Mouse (Mus musculus) cerebellum, adult (tissue): Measurements from ENCODE around the gene Tmem52.
"Not testable (repeated sequence)": the region's sequence is repeated elsewhere in the genome, so short reads cannot be mapped to it uniquely, and the experiment has no call there.

ENCODE experiments used
- ATAC-seq: cut with Nextera tagmentation; 2 replicates; pipeline ENCODE4 v1.9.2; 2017; ENCODE audit warnings: mild to moderate bottlenecking, moderate library complexity, mixed read lengths; ENCODE audit not compliant: insufficient number of reproducible peaks, low FRiP score, low TSS enrichment

Tmem52 gene

GRCm38 (mm10) chr4:155468952-155469351 is at the start of gene Tmem52:
Tmem52 (plus strand) TSS chr4:155469114.
- no peak for ATAC-seq

- peak; percentile 78; the same call in 1 of the 2 replicates for ATAC-seq
Observed at GRCm38 (mm10) chr4:155420137-155420536, 48.8 kb upstream of the Tmem52 start.

- ATAC-seq: not testable (repeated sequence)
Observed at GRCm38 (mm10) chr4:155421412-155422370, 47.2 kb upstream of the Tmem52 start.

GRCm38 (mm10) chr4:155423988-155424387 is 44.9 kb upstream of the Tmem52 start:
- no peak for ATAC-seq

- ATAC-seq: no peak
Observed at GRCm38 (mm10) chr4:155426272-155426671, 42.6 kb upstream of the Tmem52 start.

GRCm38 (mm10) chr4:155428442-155428841 is 40.5 kb upstream of the Tmem52 start:
- no peak for ATAC-seq

GRCm38 (mm10) chr4:155429202-155429601 is 39.7 kb upstream of the Tmem52 start:
- ATAC-seq: no peak

GRCm38 (mm10) chr4:155432358-155432757 is 36.6 kb upstream of the Tmem52 start:
- ATAC-seq: no peak

- ATAC-seq: no peak
Observed at GRCm38 (mm10) chr4:155433993-155434392, 34.9 kb upstream of the Tmem52 start.

GRCm38 (mm10) chr4:155442808-155443207 is 26.1 kb upstream of the Tmem52 start:
- ATAC-seq: no peak

GRCm38 (mm10) chr4:155451597-155451996 is 17.3 kb upstream of the Tmem52 start:
- no peak for ATAC-seq

- ATAC-seq: no peak
Observed at GRCm38 (mm10) chr4:155458575-155458974, 10.3 kb upstream of the Tmem52 start.

GRCm38 (mm10) chr4:155463050-155463449 is 5.9 kb upstream of the Tmem52 start:
- ATAC-seq: no peak

GRCm38 (mm10) chr4:155463611-155464010 is 5.3 kb upstream of the Tmem52 start:
- ATAC-seq: no peak

GRCm38 (mm10) chr4:155464061-155464460 is 4.9 kb upstream of the Tmem52 start:
- no peak for ATAC-seq

- ATAC-seq: no peak
Observed at GRCm38 (mm10) chr4:155465607-155466006, 3.3 kb upstream of the Tmem52 start.

GRCm38 (mm10) chr4:155466080-155466479 is 2.8 kb upstream of the Tmem52 start:
- ATAC-seq: no peak

GRCm38 (mm10) chr4:155467237-155468010 is 1.5 kb upstream of the Tmem52 start:
- ATAC-seq: no peak

- ATAC-seq: no peak
Observed at GRCm38 (mm10) chr4:155469590-155470262, 812 bp downstream of the Tmem52 start.

GRCm38 (mm10) chr4:155470263-155470953 is 1.5 kb downstream of the Tmem52 start:
- no peak for ATAC-seq
